Mouse (Mus musculus) stomach, postnatal 0 days (tissue): ENCODE measurements around the gene Tmem106a.
"Not testable (repeated sequence)": the region's sequence is repeated elsewhere in the genome, so short reads cannot be mapped to it uniquely, and the experiment has no call there.

Experiments
- CTCF ChIP-seq: IDR thresholded peaks from 2 replicates; pipeline ENCODE4 v1.5.1; 2016; ENCODE audit warnings: antibody characterized with exemption, low read depth, mild to moderate bottlenecking, moderate library complexity
- EP300 ChIP-seq: optimal IDR thresholded peaks from 2 replicates; pipeline ENCODE3; 2016; ENCODE audit warnings: antibody characterized with exemption

GRCm38 (mm10) chr11:101585031-101585430 lies 3.0 kb downstream of the Tmem106a start:
- not testable (repeated sequence) for TF ChIP-seq CTCF, EP300
